Mouse (Mus musculus): ENCODE results near the gene Nrip1.

- TF ChIP-seq CTCF (IDR thresholded peaks at IDR 0.05; ENCODE audit: low read depth, low read length) (no peak), POLR2A (IDR thresholded peaks at IDR 0.05; ENCODE audit: borderline replicate concordance, low read depth, low read length) (no peak)
These were observed 7.7 kb downstream of the Nrip1 start for GRCm38 (mm10) chr16:76365790-76366406.
